Mouse (Mus musculus) MEL (cell line): ENCODE data around the gene Akap5. TPM values are rescaled to one million over a fixed set of nuclear protein-coding genes. Genes with fewer than 3 reads are reported as not detected.

Experiments
- DNase-seq: peaks from one replicate; pipeline ENCODE4 v3.0.0; 2011; ENCODE audit warnings: low read depth, low spot score
- H3K27ac ChIP-seq: 2 replicates; pipeline ENCODE4 v1.5.1; 2012; ENCODE audit warnings: low read depth, mild to moderate bottlenecking, control low read depth, low read length, moderate library complexity; ENCODE audit not compliant: control insufficient read depth
- H3K27me3 ChIP-seq, 2 experiments: fragments of 150-350 bp in 1 of 2; sonication (generic) in 1 of 2; 2 replicates each; pipeline ENCODE4 v1.6.1; 2012; ENCODE audit warnings: low read length in 2 of 2, mild to moderate bottlenecking in 2 of 2, improper control_type of control experiment in 1 of 2, moderate library complexity in 1 of 2; ENCODE audit not compliant: insufficient read depth in 2 of 2, control insufficient read depth in 1 of 2
- H3K36me3 ChIP-seq, 2 experiments: 2 replicates each; pipeline ENCODE4 v1.6.1; 2012 to 2014; ENCODE audit warnings: low read length in 2 of 2, improper control_type of control experiment in 1 of 2, inconsistent platforms in 1 of 2, mild to moderate bottlenecking in 1 of 2; ENCODE audit not compliant: insufficient read depth in 2 of 2, control insufficient read depth in 1 of 2
- H3K4me1 ChIP-seq, 2 experiments: fragments of 150-350 bp in 1 of 2; sonication (generic) in 1 of 2; 2 replicates each; pipeline ENCODE4 v1.6.1; 2012; ENCODE audit warnings: low read length in 2 of 2, improper control_type of control experiment in 1 of 2, mild to moderate bottlenecking in 1 of 2; ENCODE audit not compliant: insufficient read depth in 2 of 2, control insufficient read depth in 1 of 2
- H3K4me3 ChIP-seq, 2 experiments: fragments of 150-350 bp in 1 of 2; sonication (generic) in 1 of 2; 2 replicates each; pipeline ENCODE4 v1.5.1; 2012; ENCODE audit warnings: low read depth in 2 of 2, low read length in 2 of 2, mild to moderate bottlenecking in 2 of 2, moderate library complexity in 2 of 2, control low read depth in 1 of 2, improper control_type of control experiment in 1 of 2; ENCODE audit not compliant: control insufficient read depth in 1 of 2, insufficient read depth in 1 of 2
- H3K79me2 ChIP-seq: 2 replicates; pipeline ENCODE4 v1.6.1; 2012; ENCODE audit warnings: mild to moderate bottlenecking, low read length, moderate library complexity; ENCODE audit not compliant: control insufficient read depth, poor library complexity, insufficient read depth
- H3K9ac ChIP-seq: 2 replicates; pipeline ENCODE4 v1.6.1; 2012; ENCODE audit warnings: low read depth, mild to moderate bottlenecking, control low read depth, low read length, moderate library complexity; ENCODE audit not compliant: control insufficient read depth, poor library complexity, severe bottlenecking
- H3K9me3 ChIP-seq: fragments of 150-350 bp; sonication (generic); replicated peaks from 2 replicates; pipeline ENCODE4 v1.6.1; 2012; ENCODE audit warnings: mild to moderate bottlenecking, low read length, improper control_type of control experiment, moderate library complexity; ENCODE audit not compliant: insufficient read depth
- BHLHE40 ChIP-seq: IDR thresholded peaks from 2 replicates; pipeline ENCODE4 v1.6.1; 2012; ENCODE audit warnings: low read depth, mild to moderate bottlenecking, inconsistent platforms, low read length, improper control_type of control experiment, borderline replicate concordance
- CHD1 ChIP-seq: IDR thresholded peaks from 2 replicates; pipeline ENCODE4 v1.6.1; 2012; ENCODE audit warnings: low read depth, mild to moderate bottlenecking, inconsistent platforms, low read length, improper control_type of control experiment
- E2F4 ChIP-seq: IDR thresholded peaks from 2 replicates; pipeline ENCODE4 v1.6.1; 2011; ENCODE audit warnings: low read depth, low read length, improper control_type of control experiment, borderline replicate concordance
- ELF1 ChIP-seq: IDR thresholded peaks from 2 replicates; pipeline ENCODE4 v1.6.1; 2014; ENCODE audit warnings: low read depth, mild to moderate bottlenecking, inconsistent platforms, low read length, improper control_type of control experiment, moderate library complexity
- EP300 ChIP-seq, 2 experiments: IDR thresholded peaks; 2 replicates each; pipeline ENCODE4 v1.6.1; 2011; ENCODE audit warnings: improper control_type of control experiment in 2 of 2, low read length in 2 of 2, low read depth in 1 of 2, mild to moderate bottlenecking in 1 of 2
- GABPA ChIP-seq: IDR thresholded peaks from 2 replicates; pipeline ENCODE4 v1.6.1; 2012; ENCODE audit warnings: low read depth, mild to moderate bottlenecking, inconsistent platforms, low read length, improper control_type of control experiment, moderate library complexity
- GATA1 ChIP-seq: IDR thresholded peaks from 2 replicates; pipeline ENCODE4 v1.6.1; 2011; ENCODE audit warnings: low read depth, low read length, improper control_type of control experiment
- MEF2A ChIP-seq: IDR thresholded peaks from 2 replicates; pipeline ENCODE4 v1.6.1; 2014; ENCODE audit warnings: low read depth, mild to moderate bottlenecking, inconsistent platforms, low read length, improper control_type of control experiment; ENCODE audit not compliant: poor library complexity, insufficient replicate concordance, severe bottlenecking; ENCODE audit errors: extremely low read depth
- NELFE ChIP-seq: IDR thresholded peaks from 2 replicates; pipeline ENCODE4 v1.6.1; 2011; ENCODE audit warnings: low read depth, low read length, improper control_type of control experiment
- NRF1 ChIP-seq: IDR thresholded peaks from 2 replicates; pipeline ENCODE4 v1.6.1; 2014; ENCODE audit warnings: low read depth, mild to moderate bottlenecking, inconsistent platforms, low read length, improper control_type of control experiment, moderate library complexity; ENCODE audit not compliant: poor library complexity, insufficient read depth, severe bottlenecking
- RAD21 ChIP-seq: IDR thresholded peaks from 2 replicates; pipeline ENCODE4 v1.6.1; 2011; ENCODE audit warnings: mild to moderate bottlenecking, low read depth, low read length, improper control_type of control experiment
- SIN3A ChIP-seq: IDR thresholded peaks from 2 replicates; pipeline ENCODE4 v1.6.1; 2012; ENCODE audit warnings: low read length, improper control_type of control experiment, inconsistent platforms
- SMC3 ChIP-seq: IDR thresholded peaks from 2 replicates; pipeline ENCODE4 v1.6.1; 2011; ENCODE audit warnings: low read depth, low read length, improper control_type of control experiment
- TAL1 ChIP-seq: IDR thresholded peaks from 2 replicates; pipeline ENCODE4 v1.6.1; 2012; ENCODE audit warnings: mild to moderate bottlenecking, inconsistent platforms, low read length, moderate library complexity, mixed read lengths
- TBP ChIP-seq: IDR thresholded peaks from 2 replicates; pipeline ENCODE4 v1.8.0; 2011; ENCODE audit warnings: low read depth, low read length, improper control_type of control experiment
- TCF12 ChIP-seq: IDR thresholded peaks from 2 replicates; pipeline ENCODE4 v1.6.1; 2014; ENCODE audit warnings: low read depth, mild to moderate bottlenecking, inconsistent platforms, low read length, improper control_type of control experiment, moderate library complexity
- USF1 ChIP-seq: IDR thresholded peaks from 2 replicates; pipeline ENCODE4 v1.6.1; 2014; ENCODE audit warnings: low read depth, mild to moderate bottlenecking, inconsistent platforms, low read length, improper control_type of control experiment, moderate library complexity
- ZMIZ1 ChIP-seq: IDR thresholded peaks from 2 replicates; pipeline ENCODE4 v1.6.1; 2012; ENCODE audit warnings: low read depth, mild to moderate bottlenecking, inconsistent platforms, low read length, improper control_type of control experiment, moderate library complexity
- polyA plus RNA-seq, 2 experiments: library from polyadenylated mRNA; stranded (reverse) in 1 of 2; unstranded in 1 of 2; fragments of >175 nt in 1 of 2; fragments of >200 nt in 1 of 2; gene quantifications; 2 replicates each; pipeline versions ENCODE4 v1.2.1 to v1.2.4; 2012; ENCODE audit warnings: low replicate concordance in 2 of 2, low read depth in 1 of 2; ENCODE audit not compliant: insufficient read length in 2 of 2, insufficient read depth in 1 of 2, missing spikeins in 1 of 2
- total RNA-seq: library from RNA; depleted of rRNA; stranded (reverse); fragments of 300-350 nt; gene quantifications from 2 replicates; pipeline ENCODE4 v1.2.3, GENCODE M21; 2012; rRNA removed

The Akap5 gene
- total RNA-seq = 0.69 and 0.72 TPM in 2 replicates
- polyA plus RNA-seq = under 1 TPM in 1 of 2 experiments, not detected in 1; 0.65 TPM

GRCm38 (mm10) chr12:76324679-76325431 lies at the start of gene Akap5:
Gene Akap5 (plus strand): TSS chr12:76324891.
- TF ChIP-seq SIN3A = no peak
- TF ChIP-seq ELF1 = no peak
- no peak for TF ChIP-seq E2F4
- TF ChIP-seq TAL1 = no peak
- TF ChIP-seq ZMIZ1 = no peak
- Histone ChIP-seq H3K9me3 (no peaks in the 10 kb centered on the region), H3K27me3 (no peaks in the 10 kb centered on the region), H3K9ac (no peak within 1 kb of the TSS), H3K4me3 (no peak within 1 kb of the TSS), H3K36me3 (peaks cover 0 to 3% of the 10 kb centered on the region in 2 experiments; a peak in 2 of 4 replicates), H3K4me1 (peaks cover 0 to under 1% of the 10 kb centered on the region in 2 experiments; a peak in 1 of 4 replicates), H3K79me2 (0 out of 2 replicates have a peak, but pooled peaks cover 1% of the 10 kb centered on the region), H3K27ac (no peak within 1 kb of the TSS)
- no peak for DNase-seq

GRCm38 (mm10) chr12:76278209-76278608 lies 46.5 kb upstream of the Akap5 start:
- Histone ChIP-seq H3K27me3 (no peaks in the 10 kb centered on the region), H3K27ac (no peak overlapping the region), H3K4me1 (peaks cover 5 to 12% of the 10 kb centered on the region in 2 experiments), H3K9me3 (no peaks in the 10 kb centered on the region), H3K36me3 (peaks cover 22 to 38% of the 10 kb centered on the region in 2 experiments), H3K79me2 (peaks cover 2% of the 10 kb centered on the region; the same call in 1 of the 2 replicates), H3K4me3 (no peak overlapping the region), H3K9ac (no peak overlapping the region)
- DNase-seq = no peak
- TF ChIP-seq TBP (no peak), MEF2A (no peak), GATA1 (no peak), USF1 (no peak), NELFE (no peak), BHLHE40 (no peak)

- Histone ChIP-seq H3K9ac (no peak overlapping the region), H3K4me1 (peaks cover 5 to 12% of the 10 kb centered on the region in 2 experiments), H3K9me3 (no peaks in the 10 kb centered on the region), H3K27ac (no peak overlapping the region), H3K27me3 (no peaks in the 10 kb centered on the region), H3K4me3 (no peak overlapping the region), H3K36me3 (peaks cover 13 to 39% of the 10 kb centered on the region in 2 experiments), H3K79me2 (peaks cover 2% of the 10 kb centered on the region; the same call in 1 of the 2 replicates)
- no peak for DNase-seq
- no peak for TF ChIP-seq CHD1
- TF ChIP-seq USF1 = no peak
- no peak for TF ChIP-seq EP300 (IDR thresholded peaks at IDR 0.05; ENCODE audit: low read depth in 1 of 2, low read length in 2 of 2)
- no peak for TF ChIP-seq GATA1
- no peak for TF ChIP-seq NELFE
- no peak for TF ChIP-seq GABPA
- no peak for TF ChIP-seq RAD21
- no peak for TF ChIP-seq TCF12
- TF ChIP-seq BHLHE40 = no peak
- no peak for TF ChIP-seq TAL1
- TF ChIP-seq SMC3 = no peak
- no peak for TF ChIP-seq NRF1
- TF ChIP-seq E2F4 = no peak
Measured at GRCm38 (mm10) chr12:76280556-76280955, 44.1 kb upstream of the Akap5 start.
